Mouse (Mus musculus) embryonic fibroblast, embryonic 13.5 days (primary cell): ENCODE measurements around the gene Il10rb.

Experiments
- CTCF ChIP-seq: IDR thresholded peaks from 2 replicates; pipeline ENCODE4 v1.5.1; 2011; ENCODE audit warnings: mild to moderate bottlenecking, control low read depth, low read length, moderate library complexity, borderline replicate concordance; ENCODE audit not compliant: insufficient read depth
- POLR2A ChIP-seq: IDR thresholded peaks from 2 replicates; pipeline ENCODE4 v1.6.1; 2011; ENCODE audit warnings: low read depth, mild to moderate bottlenecking, control low read depth, low read length, moderate library complexity

- no peak for TF ChIP-seq CTCF
- TF ChIP-seq POLR2A: no peak
These were observed 32.1 kb downstream of the Il10rb start for GRCm38 (mm10) chr16:91438081-91438480.
